Mouse (Mus musculus) stomach, postnatal 0 days (tissue): ENCODE results near the gene I830077J02Rik. TPM values are rescaled to one million over a fixed set of nuclear protein-coding genes. Genes with fewer than 3 reads are reported as not detected.

Experiments
- ATAC-seq: fragments of 200-750 bp; cut with Nextera tagmentation; 2 replicates; pipeline ENCODE4 v1.8.0; 2017; ENCODE audit not compliant: low FRiP score, low TSS enrichment
- DNase-seq: peaks from one replicate; pipeline ENCODE4 v3.0.0-alpha.2; 2016; ENCODE audit warnings: low spot score
- H3K27ac ChIP-seq: fragments of 300-500 bp; sonication (generic); replicated peaks from 2 replicates; pipeline ENCODE4 v1.5.1; 2014; ENCODE audit warnings: mild to moderate bottlenecking, control low read depth
- H3K27me3 ChIP-seq: fragments of 300-500 bp; sonication (generic); 2 replicates; pipeline ENCODE4 v1.6.1; 2014; ENCODE audit warnings: low read length; ENCODE audit not compliant: control insufficient read depth, insufficient read depth
- H3K36me3 ChIP-seq: fragments of 300-500 bp; sonication (generic); 2 replicates; pipeline ENCODE4 v1.6.1; 2014; ENCODE audit warnings: low read length, mixed read lengths; ENCODE audit not compliant: control insufficient read depth, insufficient read depth
- H3K4me1 ChIP-seq: fragments of 300-500 bp; sonication (generic); replicated peaks from 2 replicates; pipeline ENCODE4 v1.6.1; 2014; ENCODE audit warnings: antibody characterized with exemption; ENCODE audit not compliant: control insufficient read depth, insufficient read depth
- H3K4me2 ChIP-seq: fragments of 300-500 bp; sonication (generic); replicated peaks from 2 replicates; pipeline ENCODE4 v1.6.1; 2014; ENCODE audit warnings: low read depth, mild to moderate bottlenecking, control low read depth, moderate library complexity
- H3K4me3 ChIP-seq: fragments of 300-500 bp; sonication (generic); 2 replicates; pipeline ENCODE4 v1.5.1; 2014; ENCODE audit warnings: low read depth, low read length, control low read depth
- H3K9ac ChIP-seq: fragments of 300-500 bp; sonication (generic); 2 replicates; pipeline ENCODE4 v1.6.1; 2014; ENCODE audit warnings: mild to moderate bottlenecking, low read length, control low read depth, mixed read lengths
- H3K9me3 ChIP-seq: fragments of 300-500 bp; sonication (generic); 2 replicates; pipeline ENCODE4 v1.6.1; 2016; ENCODE audit warnings: low read length; ENCODE audit not compliant: control insufficient read depth
- CTCF ChIP-seq: IDR thresholded peaks from 2 replicates; pipeline ENCODE4 v1.5.1; 2016; ENCODE audit warnings: antibody characterized with exemption, low read depth, mild to moderate bottlenecking, moderate library complexity
- EP300 ChIP-seq: optimal IDR thresholded peaks from 2 replicates; pipeline ENCODE3; 2016; ENCODE audit warnings: antibody characterized with exemption
- WGBS: fragments of 180-500 bp; shearing (Covaris S2); extraction: QIAGEN DNeasy Blood & Tissue Kit; methylation state at CpG from one replicate; pipeline ENCODE4 v1.1.7; 2014; 5-methylcytosine and 5-hydroxymethylcytosine counted together
- polyA plus RNA-seq: library from polyadenylated mRNA; unstranded; fragments of >200 nt; fragmentation: Nextera tagmentation; extraction: Ambion mirVana; gene quantifications from 2 replicates; pipeline ENCODE4 v1.2.1, GENCODE M21; 2015

The I830077J02Rik gene
- polyA plus RNA-seq, 1 experiment from 2014 or later = 0.63 TPM

DNA sequence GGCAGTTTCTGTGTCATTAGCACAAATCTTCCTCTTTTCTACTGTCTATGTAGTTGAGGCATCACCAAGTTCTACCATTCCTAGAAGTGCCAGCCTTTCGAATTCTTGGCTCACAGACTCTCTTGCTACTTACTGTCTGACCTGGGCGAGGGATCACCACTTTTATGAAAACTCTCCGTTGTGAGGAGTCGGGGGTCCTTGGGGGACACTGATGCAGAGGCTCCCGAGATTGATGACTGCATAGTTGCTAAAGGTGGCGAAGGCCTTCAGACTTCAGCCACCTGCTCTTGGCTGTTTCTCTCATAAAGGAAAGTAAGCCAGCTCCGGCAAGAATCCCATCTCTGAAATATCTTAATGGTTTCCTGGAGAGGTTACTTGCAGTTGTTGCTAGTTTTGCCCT is 50.4 kb downstream of the I830077J02Rik start:
- no peaks in the 10 kb centered on the region for H3K9me3 ChIP-seq
- H3K36me3 ChIP-seq = no peaks in the 10 kb centered on the region
- TF ChIP-seq EP300 (no peak), CTCF (no peak)
- no peak overlapping the region for H3K27ac ChIP-seq
- no peak overlapping the region for H3K9ac ChIP-seq
- DNase-seq (no peak), ATAC-seq (no peak)
- no peaks in the 10 kb centered on the region for H3K27me3 ChIP-seq
- no peak overlapping the region for H3K4me3 ChIP-seq
- no peaks in the 10 kb centered on the region for H3K4me1 ChIP-seq
- no peak overlapping the region for H3K4me2 ChIP-seq
- 90% methylated on average over 7 of the region's 7 CpGs for WGBS

DNA sequence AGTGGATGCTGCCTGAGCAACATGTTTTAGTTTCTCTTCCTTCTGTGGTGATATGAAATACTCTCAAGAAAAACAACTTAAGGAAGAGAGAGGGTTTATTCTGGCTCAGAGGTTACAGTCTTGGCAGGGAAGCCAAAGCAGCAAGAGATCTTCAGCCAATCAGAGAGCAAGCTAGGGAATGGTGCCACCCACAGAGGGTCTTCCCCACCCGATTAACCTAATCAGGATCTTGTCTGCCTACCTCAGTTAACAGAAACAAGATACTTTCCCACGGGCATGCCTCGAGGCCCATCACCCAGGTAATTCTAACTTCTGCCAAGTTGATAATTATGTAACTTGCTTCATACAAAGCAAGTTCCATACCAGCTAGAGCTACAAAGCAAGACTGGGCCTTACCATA is 52.0 kb downstream of the I830077J02Rik start:
- no peak overlapping the region for H3K4me2 ChIP-seq
- H3K4me3 ChIP-seq = no peak overlapping the region
- DNase-seq = no peak
- H3K9ac ChIP-seq = no peak overlapping the region
- no peak for TF ChIP-seq CTCF
- TF ChIP-seq EP300 = no peak
- H3K4me1 ChIP-seq = no peaks in the 10 kb centered on the region
- H3K27ac ChIP-seq = no peak overlapping the region
- 63% methylated on average over 3 of the region's 3 CpGs for WGBS
- no peaks in the 10 kb centered on the region for H3K36me3 ChIP-seq
- H3K27me3 ChIP-seq = no peaks in the 10 kb centered on the region
- no peak for ATAC-seq
- no peaks in the 10 kb centered on the region for H3K9me3 ChIP-seq

DNA sequence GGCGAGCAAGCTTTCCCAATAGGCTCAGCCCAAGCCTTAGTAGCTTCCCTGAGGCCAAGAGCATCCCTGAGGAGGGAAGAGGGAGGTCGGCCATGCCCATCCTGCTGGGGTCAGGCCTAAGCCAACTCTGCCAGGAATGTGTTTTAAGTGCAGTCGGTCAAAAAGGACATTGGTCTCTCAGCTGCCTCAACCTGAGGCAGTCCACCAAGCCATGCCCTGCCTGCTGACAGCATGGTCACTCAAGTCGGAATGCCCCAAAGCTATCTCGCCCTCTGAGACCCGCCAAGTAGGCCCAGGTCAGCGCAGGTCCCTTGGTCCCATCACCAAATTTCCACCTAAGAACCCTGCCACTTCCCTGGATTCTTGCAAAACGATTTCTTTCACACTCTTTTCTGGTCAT is 53.7 kb downstream of the I830077J02Rik start:
- no peak for TF ChIP-seq CTCF
- no peak for TF ChIP-seq EP300
- Histone ChIP-seq H3K4me2 (no peak overlapping the region), H3K9ac (no peak overlapping the region), H3K4me1 (no peaks in the 10 kb centered on the region), H3K27me3 (no peaks in the 10 kb centered on the region), H3K4me3 (no peak overlapping the region), H3K27ac (no peak overlapping the region), H3K9me3 (no peaks in the 10 kb centered on the region), H3K36me3 (no peaks in the 10 kb centered on the region)
- DNase-seq (no peak), ATAC-seq (no peak)
- 86% methylated on average over 8 of the region's 8 CpGs for WGBS

DNA sequence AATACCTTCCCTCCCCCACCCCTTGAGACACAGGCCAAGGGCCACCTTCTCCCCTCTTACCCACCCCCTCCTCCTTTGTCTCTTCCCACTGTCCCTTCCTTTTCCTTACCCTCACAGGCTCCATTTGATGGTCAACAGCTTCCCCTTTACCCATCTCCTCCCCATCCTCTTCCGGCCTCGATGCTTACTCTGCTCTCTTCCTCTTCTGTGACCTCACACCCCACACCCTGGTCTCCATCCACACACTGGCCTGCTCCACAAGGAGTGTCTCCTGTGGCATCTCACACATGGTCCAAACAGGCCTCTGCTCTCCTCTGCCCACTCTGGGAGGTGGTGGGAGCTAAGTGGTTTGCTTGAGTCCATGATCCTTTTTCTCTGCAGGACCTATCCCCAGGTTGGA is 54.5 kb downstream of the I830077J02Rik start:
- Histone ChIP-seq H3K4me3 (no peak overlapping the region), H3K9ac (no peak overlapping the region), H3K4me1 (no peaks in the 10 kb centered on the region), H3K27me3 (no peaks in the 10 kb centered on the region), H3K36me3 (no peaks in the 10 kb centered on the region), H3K27ac (no peak overlapping the region), H3K9me3 (no peaks in the 10 kb centered on the region), H3K4me2 (no peak overlapping the region)
- 90% methylated on average over 2 of the region's 2 CpGs for WGBS
- DNase-seq (no peak), ATAC-seq (no peak)
- no peak for TF ChIP-seq EP300
- no peak for TF ChIP-seq CTCF

DNA sequence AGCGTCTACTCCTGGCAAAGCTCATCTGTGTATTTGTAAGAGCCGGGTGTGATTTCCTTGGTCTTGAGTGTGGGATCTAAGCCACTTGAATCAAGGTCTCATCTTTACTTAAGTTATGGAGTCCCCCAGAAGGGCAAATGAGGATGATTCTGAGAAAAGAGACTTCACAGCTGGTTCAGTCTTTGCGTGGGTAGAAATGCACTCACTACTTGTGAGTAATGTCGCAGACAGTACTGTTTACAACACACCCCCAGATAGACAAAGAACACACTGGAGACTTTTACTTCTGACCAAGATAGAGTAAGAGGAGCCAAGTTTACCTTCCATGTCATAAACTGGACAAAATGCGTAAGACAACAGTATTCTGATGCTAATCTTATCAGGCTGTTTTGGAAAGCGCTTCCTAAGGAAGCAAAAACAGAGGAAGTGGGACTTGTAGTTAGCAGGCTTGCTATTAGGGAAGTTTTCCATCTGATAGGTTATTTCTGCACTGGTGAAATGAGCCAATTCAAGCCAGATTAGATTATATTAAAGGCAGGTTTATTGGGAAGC is 55.1 kb downstream of the I830077J02Rik start:
- Histone ChIP-seq H3K36me3 (no peaks in the 10 kb centered on the region), H3K9ac (no peak overlapping the region), H3K9me3 (no peaks in the 10 kb centered on the region), H3K27ac (no peak overlapping the region), H3K27me3 (no peaks in the 10 kb centered on the region), H3K4me1 (no peaks in the 10 kb centered on the region), H3K4me3 (no peak overlapping the region), H3K4me2 (no peak overlapping the region)
- TF ChIP-seq CTCF = no peak
- TF ChIP-seq EP300 = no peak
- 69% methylated on average over 6 of the region's 6 CpGs for WGBS
- DNase-seq (no peak), ATAC-seq (no peak)

DNA sequence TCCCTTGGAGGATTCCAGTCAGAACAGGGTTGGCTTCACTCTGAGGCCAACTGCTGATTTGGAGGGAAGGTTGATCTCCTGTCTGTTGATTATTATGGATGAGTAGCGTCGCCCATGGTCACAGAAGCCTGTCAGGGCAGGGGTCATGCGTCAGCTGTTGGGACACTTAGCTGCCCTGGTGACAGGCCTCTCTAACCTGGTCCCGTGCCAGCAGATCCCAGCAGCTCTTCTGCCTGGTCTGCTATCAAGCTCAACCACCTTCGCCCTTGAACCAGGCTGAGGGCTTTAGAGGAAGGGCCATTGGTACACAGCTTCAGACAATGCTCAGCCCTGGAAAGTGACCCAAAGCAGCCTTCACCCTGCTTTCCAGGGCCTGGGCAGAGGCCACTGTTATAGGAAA is 56.4 kb downstream of the I830077J02Rik start:
- Histone ChIP-seq H3K4me1 (no peaks in the 10 kb centered on the region), H3K4me2 (no peak overlapping the region), H3K9ac (no peak overlapping the region), H3K27me3 (no peaks in the 10 kb centered on the region), H3K36me3 (no peaks in the 10 kb centered on the region), H3K4me3 (no peak overlapping the region), H3K27ac (no peak overlapping the region), H3K9me3 (no peaks in the 10 kb centered on the region)
- 69% methylated on average over 5 of the region's 5 CpGs for WGBS
- ATAC-seq = no peak
- TF ChIP-seq CTCF (no peak), EP300 (no peak)
- DNase-seq = no peak

Other genes with a start within 250 kb of the I830077J02Rik start
- 14.7 and 16.0 TPM in 2 replicates for gene Ddx20, start 245.1 kb downstream of the I830077J02Rik start, polyA plus RNA-seq
- gene Inka2, start 228.1 kb downstream of the I830077J02Rik start, polyA plus RNA-seq = 2.8 and 2.9 TPM in 2 replicates
- gene Rap1a, start 131.3 kb downstream of the I830077J02Rik start, polyA plus RNA-seq = 119 and 120 TPM in 2 replicates
- gene Adora3, start 61.8 kb downstream of the I830077J02Rik start, polyA plus RNA-seq = 0.34 and 0.47 TPM in 2 replicates
- gene Tmigd3, start 61.8 kb downstream of the I830077J02Rik start, polyA plus RNA-seq = 0.17 and 0.36 TPM in 2 replicates
- gene Wdr77, start 26.7 kb upstream of the I830077J02Rik start, polyA plus RNA-seq = 52.7 and 54.4 TPM in 2 replicates
- 406 and 414 TPM in 2 replicates for gene Atp5f1, start 27.4 kb upstream of the I830077J02Rik start, polyA plus RNA-seq
- 0.54 and 0.56 TPM in 2 replicates for gene Ovgp1, start 41.0 kb upstream of the I830077J02Rik start, polyA plus RNA-seq
- gene Pifo, start 82.0 kb upstream of the I830077J02Rik start, polyA plus RNA-seq = not detected in 2 replicates
- 0.17 TPM in 1 of 2 replicates, not detected in the other for gene Chil5, start 100.2 kb upstream of the I830077J02Rik start, polyA plus RNA-seq
- 1.5 and 1.9 TPM in 2 replicates for gene Chia1, start 180.6 kb upstream of the I830077J02Rik start, polyA plus RNA-seq
- 0.24 and 0.39 TPM in 2 replicates for gene Chil3, start 234.9 kb upstream of the I830077J02Rik start, polyA plus RNA-seq